Mouse (Mus musculus) left cerebral cortex, postnatal 4 days (tissue): ENCODE measurements at regions not wholly inside any gene's neighbourhood (a gene's known extent, or its start where the extent isn't known, plus 50 kb on each side); places are given as distances from the start of the nearest gene placed in this dataset.

Experiments
- DNase-seq: peaks from one replicate; pipeline ENCODE4 v3.0.0-alpha.2; 2022
- intact Hi-C: fragments of 180-260 bp; cut with DNase I; formaldehyde crosslinking; loops from one replicate; pipeline ENCODE4 v1.15.1; 2025

- DNase-seq = no peak
- intact Hi-C loops = no loop called here
These were observed 52.1 kb upstream of the Hmcn1 start for GRCm38 (mm10) chr1:151045334-151045733.

- DNase-seq = no peak
- intact Hi-C loops = no loop called here
These were observed 53.4 kb upstream of the Hmcn1 start for GRCm38 (mm10) chr1:151046626-151047025.

GRCm38 (mm10) chr1:151049726-151050506 is 56.7 kb upstream of the Hmcn1 start:
- intact Hi-C loops = no loop called here
- DNase-seq = no peak

GRCm38 (mm10) chr1:151050507-151050816 is 57.2 kb upstream of the Hmcn1 start:
- no peak for DNase-seq
- intact Hi-C loops = no loop called here

GRCm38 (mm10) chr1:151053268-151053667 is 60.0 kb upstream of the Hmcn1 start:
- DNase-seq = no peak
- intact Hi-C loops = no loop called here

GRCm38 (mm10) chr1:151055396-151055795 is 62.2 kb upstream of the Hmcn1 start:
- DNase-seq = no peak
- intact Hi-C loops = no loop called here

GRCm38 (mm10) chr1:151059546-151060136 is 66.4 kb upstream of the Hmcn1 start:
- intact Hi-C loops = no loop called here
- DNase-seq = no peak

GRCm38 (mm10) chr1:151065090-151065567 is 71.9 kb upstream of the Hmcn1 start:
- no peak for DNase-seq
- intact Hi-C loops = no loop called here

- DNase-seq = no peak
- intact Hi-C loops = no loop called here
These were observed 73.3 kb upstream of the Hmcn1 start for GRCm38 (mm10) chr1:151066379-151067128.

- no peak for DNase-seq
- intact Hi-C loops = no loop called here
These were observed 81.5 kb upstream of the Hmcn1 start for GRCm38 (mm10) chr1:151074508-151075314.

- DNase-seq = no peak
- intact Hi-C loops = no loop called here
These were observed 82.3 kb upstream of the Hmcn1 start for GRCm38 (mm10) chr1:151075541-151075940.

GRCm38 (mm10) chr1:151078909-151079522 is 85.8 kb upstream of the Hmcn1 start:
- DNase-seq = peak; percentile 71
- intact Hi-C loops = no loop called here

GRCm38 (mm10) chr1:151079614-151080360 is 86.6 kb upstream of the Hmcn1 start:
- no peak for DNase-seq
- intact Hi-C loops = loop anchor here (2.0 kb wide), 1 partner anchor 267 kb away; no protein-coding TSS in a partner anchor

- no peak for DNase-seq
- intact Hi-C loops = loop anchor here (2.0 kb wide), 1 partner anchor 266 kb away; no protein-coding TSS in a partner anchor
These were observed 87.3 kb upstream of the Hmcn1 start for GRCm38 (mm10) chr1:151080510-151080980.

- intact Hi-C loops = no loop called here
- no peak for DNase-seq
These were observed 89.3 kb upstream of the Hmcn1 start for GRCm38 (mm10) chr1:151082510-151083033.

GRCm38 (mm10) chr1:151083806-151084205 is 90.6 kb upstream of the Hmcn1 start:
- DNase-seq = no peak
- intact Hi-C loops = no loop called here

GRCm38 (mm10) chr1:151086111-151086859 is 93.0 kb upstream of the Hmcn1 start:
- intact Hi-C loops = no loop called here
- DNase-seq = no peak

- intact Hi-C loops = no loop called here
- no peak for DNase-seq
These were observed 94.0 kb upstream of the Hmcn1 start for GRCm38 (mm10) chr1:151087151-151087660.
